Mouse (Mus musculus) testis, adult 2 months (tissue): ENCODE results near the gene Gabrr2.
"Not testable (repeated sequence)": the region's sequence is repeated elsewhere in the genome, so short reads cannot be mapped to it uniquely, and the experiment has no call there.

ENCODE experiments used
- CTCF ChIP-seq: fragments of 200-500 bp; IDR thresholded peaks from 2 replicates; pipeline ENCODE4 v1.5.1; 2012; ENCODE audit warnings: low read depth, mild to moderate bottlenecking, inconsistent platforms, low read length, moderate library complexity; ENCODE audit not compliant: control insufficient read depth, insufficient read depth, insufficient replicate concordance
- POLR2A ChIP-seq: fragments of 200-500 bp; IDR thresholded peaks from 2 replicates; pipeline ENCODE4 v1.6.1; 2012; ENCODE audit warnings: low read depth, mild to moderate bottlenecking, inconsistent platforms, low read length, moderate library complexity; ENCODE audit not compliant: control insufficient read depth

GRCm38 (mm10) chr4:33112866-33113265 is 50.1 kb downstream of the Gabrr2 start:
- not testable (repeated sequence) for TF ChIP-seq CTCF, POLR2A
